Mouse (Mus musculus) brain, embryonic 18.5 days (tissue): ENCODE measurements around the gene Mfng.

Experiments
- DNase-seq: peaks from one replicate; pipeline ENCODE4 v3.0.0-alpha.2; 2012; ENCODE audit warnings: low read depth, low spot score

Mfng gene

DNA sequence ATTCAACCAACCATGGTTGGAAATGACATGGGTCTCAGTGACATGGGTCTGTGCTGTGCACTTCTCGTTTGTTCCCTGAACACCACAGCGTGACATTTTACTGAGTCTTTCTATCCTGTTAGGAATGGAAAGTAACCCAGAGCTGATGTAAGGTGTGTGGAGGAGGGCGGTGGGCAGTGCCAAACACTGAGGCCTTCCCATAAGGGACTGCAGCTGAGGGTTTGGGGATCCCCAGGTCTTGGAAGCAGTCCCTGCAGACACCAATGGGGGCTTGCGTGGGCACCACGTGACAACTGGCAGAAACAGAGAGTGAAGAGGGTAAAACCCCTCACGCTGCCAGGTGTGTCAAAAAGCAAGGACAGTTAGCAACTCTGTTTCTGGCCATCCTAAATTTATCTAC is 15.1 kb downstream of the Mfng start:
- DNase-seq: no peak

- no peak for DNase-seq
These were observed 17.1 kb downstream of the Mfng start for GRCm38 (mm10) chr15:78755966-78756725.

DNA sequence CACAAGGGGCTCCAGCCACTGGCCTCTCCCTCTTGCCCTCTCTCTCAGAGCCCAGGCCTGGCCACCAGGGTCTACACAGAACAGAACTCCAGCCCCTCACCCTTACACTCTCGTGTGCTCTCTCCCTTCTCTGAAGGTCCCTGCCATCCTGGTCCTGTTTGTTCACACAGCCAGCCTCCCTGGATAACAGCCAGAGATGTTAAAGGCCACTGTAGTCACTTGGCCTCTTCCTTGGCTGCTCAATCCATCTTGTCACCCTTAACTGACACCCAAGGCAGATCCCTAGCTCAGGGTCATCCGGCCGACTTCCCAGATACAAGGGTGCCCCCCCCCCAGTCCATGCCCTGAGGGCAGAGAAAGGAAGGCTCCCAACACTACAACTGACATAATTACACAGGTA is 18.0 kb downstream of the Mfng start:
- no peak for DNase-seq

- no peak for DNase-seq
These were observed 19.1 kb downstream of the Mfng start for GRCm38 (mm10) chr15:78754144-78754543.

GRCm38 (mm10) chr15:78752991-78753390 is 20.3 kb downstream of the Mfng start:
- DNase-seq: no peak

DNA sequence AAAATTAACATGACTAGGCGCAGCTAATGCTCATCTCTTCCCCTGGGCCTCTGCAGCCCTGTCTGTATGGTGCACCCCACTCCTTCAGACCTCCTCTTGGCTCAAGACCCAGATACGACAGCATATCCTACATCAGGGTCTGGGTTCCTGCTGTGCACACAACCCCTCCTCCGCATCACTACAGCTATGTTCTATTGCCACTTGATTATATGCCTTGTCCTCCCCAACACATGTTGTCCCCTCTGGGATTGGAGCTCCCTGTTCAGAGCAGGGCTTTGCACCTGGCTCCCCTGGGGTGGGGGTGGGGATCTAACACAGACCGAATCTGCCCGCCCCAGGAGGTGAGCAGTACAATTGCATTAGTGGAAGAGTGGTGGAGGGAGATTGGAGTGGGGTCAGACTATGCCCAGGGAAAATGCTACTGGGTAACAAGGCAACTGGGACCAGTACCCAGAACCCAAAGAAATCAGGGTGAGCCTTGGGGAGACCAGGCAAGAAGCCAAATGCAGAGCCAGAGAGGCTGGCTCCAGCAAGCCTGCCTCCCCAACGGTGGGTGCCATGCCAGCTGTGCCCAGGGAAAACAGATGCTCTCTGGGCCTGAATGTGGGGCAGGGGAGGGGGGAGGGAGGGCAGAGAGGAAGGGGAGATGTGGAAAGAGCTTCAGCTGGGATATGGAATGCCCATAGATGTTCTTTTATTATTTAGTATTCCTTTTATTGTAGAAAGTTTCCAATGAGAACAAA is 22.5 kb downstream of the Mfng start:
- no peak for DNase-seq

DNA sequence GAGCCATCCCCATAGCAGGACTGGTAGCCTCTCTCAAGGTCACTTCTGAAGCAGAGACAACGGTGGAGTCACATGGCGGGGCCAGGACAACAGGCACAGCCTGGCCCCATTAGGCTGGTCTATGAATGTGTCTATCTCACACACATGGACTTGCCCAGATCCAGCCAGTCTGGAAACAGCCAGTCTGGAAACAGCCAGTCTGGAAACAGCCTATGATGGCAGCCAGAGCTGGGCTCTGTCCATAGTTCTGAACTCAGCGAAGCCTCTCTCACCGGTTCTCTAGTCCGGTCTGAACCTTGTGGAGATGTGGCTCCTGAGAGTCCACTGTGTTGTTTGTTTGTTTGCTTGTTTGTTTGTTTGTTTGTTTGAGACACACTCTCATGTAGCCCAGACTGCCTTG is 23.4 kb downstream of the Mfng start:
- DNase-seq: no peak

DNA sequence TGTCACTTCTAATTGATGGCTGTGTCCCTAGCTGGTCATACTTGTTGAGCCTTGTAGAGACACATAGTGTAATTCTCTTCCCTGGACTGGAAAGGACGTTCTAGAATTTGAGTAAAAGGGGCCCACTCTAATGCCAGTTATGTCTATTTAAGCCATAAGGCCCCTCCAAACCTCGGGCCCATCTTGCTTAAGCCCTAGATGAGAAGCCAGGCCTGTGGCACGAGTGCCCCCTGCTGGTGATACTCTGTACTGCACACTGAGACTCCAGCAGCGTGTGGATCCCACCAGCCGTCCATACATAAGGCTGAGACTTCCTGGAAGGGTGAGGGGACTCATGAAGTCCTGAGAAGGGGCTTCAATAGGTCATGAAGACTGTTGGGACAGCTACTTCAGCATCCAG is 29.1 kb downstream of the Mfng start:
- DNase-seq: no peak

GRCm38 (mm10) chr15:78742831-78743230 is 30.4 kb downstream of the Mfng start:
- no peak for DNase-seq

DNA sequence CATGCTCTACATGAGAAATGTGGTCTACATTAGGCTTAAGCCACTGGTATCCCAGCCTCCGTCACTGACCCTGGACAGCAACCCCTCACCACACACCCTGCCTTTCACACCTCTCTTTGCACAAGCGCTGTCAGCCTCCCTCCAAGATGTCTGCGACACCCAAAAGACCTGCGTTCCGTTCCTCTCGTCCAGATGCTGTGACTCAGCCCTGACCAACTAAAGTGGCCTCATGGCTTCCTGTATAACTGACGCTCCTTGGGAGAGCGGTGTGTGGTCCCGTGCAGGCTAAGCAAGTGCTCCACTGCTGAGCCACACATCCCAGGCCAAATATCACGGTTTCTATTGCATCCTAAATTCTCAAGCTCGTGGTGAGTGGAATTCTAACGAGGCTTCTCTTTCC is 32.6 kb downstream of the Mfng start:
- DNase-seq: no peak

DNA sequence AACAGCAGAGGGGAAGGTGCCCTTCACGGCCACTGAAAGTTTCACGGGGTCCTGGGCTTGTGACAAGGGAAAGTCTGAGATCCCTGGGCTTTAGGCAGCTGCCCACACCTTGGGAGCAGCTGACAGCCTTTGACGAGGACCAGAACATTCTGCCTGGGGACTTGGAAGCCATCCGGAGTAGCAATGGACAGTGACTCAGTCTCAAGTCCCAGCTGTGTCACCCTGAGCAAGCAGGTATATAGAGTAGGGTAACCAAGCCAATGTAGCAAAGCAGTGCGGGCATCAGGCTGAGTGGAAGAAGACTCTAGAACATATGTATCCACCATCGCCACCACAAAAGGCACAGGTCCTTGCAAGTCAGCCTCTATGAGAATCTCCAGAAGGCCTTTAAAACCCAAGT is 36.1 kb downstream of the Mfng start:
- DNase-seq: no peak

GRCm38 (mm10) chr15:78736681-78737100 is 36.6 kb downstream of the Mfng start:
- no peak for DNase-seq

GRCm38 (mm10) chr15:78736181-78736579 is 37.1 kb downstream of the Mfng start:
- no peak for DNase-seq

DNA sequence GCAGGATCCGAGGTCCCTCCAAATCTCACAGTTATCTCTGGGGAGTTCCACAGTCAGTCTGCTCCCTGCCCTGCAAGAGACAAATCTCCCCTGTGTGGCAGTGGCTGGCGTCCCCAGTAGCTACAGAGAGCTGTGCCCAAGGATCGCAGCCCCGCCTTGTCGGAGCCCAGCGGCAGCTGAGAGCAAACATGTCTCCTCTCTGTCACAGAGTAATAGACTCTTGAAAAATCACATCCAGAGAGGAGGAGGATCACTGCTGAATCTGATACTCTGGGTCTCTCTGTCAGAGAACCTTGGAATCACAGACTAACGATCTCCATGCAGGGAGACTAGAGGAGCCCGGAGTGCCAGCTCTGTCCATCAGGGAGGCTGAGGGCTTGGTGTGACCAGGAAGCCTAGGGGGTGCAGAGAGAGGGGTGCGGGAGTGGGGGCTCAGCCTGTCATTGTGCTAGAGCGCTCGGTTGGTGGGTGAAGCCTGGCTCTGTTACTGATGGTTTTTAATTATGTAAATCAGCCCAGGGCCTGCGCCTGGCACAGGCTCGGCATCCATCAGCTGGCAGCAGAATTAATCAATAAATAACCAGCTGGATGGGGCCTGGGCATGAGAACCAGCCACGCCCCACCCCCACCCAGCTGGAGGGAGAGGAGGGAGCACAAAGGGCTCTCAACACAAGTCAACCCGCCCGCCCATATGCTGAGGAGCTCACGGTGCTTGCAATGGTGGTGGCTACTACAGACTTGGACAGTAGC is 37.7 kb downstream of the Mfng start:
- no peak for DNase-seq

DNA sequence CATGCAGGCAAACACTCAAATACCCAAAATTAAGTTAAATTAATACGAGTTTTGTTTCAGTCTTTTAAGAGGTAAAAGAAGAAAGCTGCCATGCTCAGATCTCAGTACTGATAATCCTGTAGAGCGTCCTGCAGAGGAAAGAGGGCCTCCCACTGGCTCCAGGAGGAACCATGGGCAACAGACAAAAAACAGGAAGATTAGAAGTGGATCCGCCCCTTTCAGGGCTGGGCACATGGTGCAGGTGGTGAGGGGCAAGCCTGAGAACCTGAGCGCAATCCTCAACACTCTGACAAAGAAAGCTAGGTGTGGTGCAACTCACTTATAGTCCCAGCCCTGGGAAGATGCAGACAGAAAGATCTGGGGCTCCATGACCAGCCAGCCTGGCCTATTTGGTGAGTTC is 41.4 kb downstream of the Mfng start:
- DNase-seq: no peak

GRCm38 (mm10) chr15:78730315-78731049 is 42.8 kb downstream of the Mfng start:
- no peak for DNase-seq

DNA sequence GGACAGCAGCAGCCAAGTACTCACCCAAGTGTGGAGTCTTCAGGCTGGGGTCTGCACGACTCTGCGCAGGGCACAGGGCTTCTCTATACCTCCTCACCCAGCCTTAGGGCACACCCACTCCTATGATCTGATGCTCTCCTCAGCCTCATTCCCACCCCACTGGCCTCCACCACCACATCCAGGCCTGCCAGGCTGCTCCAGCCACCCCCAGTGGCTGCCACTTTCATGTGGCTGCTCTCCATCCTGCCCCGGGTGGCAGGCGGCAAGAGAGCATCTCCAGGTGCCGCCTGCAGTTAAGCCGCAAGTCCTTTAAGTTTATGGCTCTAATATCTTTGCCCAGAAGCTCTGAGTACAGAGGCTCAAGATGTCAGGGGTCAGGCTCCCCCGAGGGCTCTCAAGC is 46.6 kb downstream of the Mfng start:
- no peak for DNase-seq

GRCm38 (mm10) chr15:78720532-78720931 is 52.7 kb downstream of the Mfng start:
- DNase-seq: no peak

- DNase-seq: no peak
These were observed 53.2 kb downstream of the Mfng start for GRCm38 (mm10) chr15:78720094-78720493.

DNA sequence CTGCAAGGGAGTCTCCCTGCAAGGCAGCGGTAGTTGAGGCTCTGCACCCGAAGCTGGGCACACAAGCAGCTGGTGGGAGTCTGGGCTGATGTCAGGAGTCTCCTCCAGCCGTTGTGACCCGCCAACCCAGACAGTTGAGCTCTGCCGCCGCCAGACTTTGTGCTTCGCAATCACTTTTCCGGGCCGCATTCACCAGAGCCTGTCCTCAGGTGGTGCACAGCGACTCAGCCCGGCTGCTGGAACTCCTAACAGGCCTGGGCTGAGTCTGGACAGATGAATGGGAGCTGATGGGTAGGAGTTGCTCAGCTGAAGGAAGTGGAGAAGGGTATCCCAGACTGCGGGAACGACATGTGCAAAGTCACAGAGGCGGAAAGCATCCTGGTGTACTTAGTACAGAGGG is 53.9 kb downstream of the Mfng start:
- DNase-seq: no peak

DNA sequence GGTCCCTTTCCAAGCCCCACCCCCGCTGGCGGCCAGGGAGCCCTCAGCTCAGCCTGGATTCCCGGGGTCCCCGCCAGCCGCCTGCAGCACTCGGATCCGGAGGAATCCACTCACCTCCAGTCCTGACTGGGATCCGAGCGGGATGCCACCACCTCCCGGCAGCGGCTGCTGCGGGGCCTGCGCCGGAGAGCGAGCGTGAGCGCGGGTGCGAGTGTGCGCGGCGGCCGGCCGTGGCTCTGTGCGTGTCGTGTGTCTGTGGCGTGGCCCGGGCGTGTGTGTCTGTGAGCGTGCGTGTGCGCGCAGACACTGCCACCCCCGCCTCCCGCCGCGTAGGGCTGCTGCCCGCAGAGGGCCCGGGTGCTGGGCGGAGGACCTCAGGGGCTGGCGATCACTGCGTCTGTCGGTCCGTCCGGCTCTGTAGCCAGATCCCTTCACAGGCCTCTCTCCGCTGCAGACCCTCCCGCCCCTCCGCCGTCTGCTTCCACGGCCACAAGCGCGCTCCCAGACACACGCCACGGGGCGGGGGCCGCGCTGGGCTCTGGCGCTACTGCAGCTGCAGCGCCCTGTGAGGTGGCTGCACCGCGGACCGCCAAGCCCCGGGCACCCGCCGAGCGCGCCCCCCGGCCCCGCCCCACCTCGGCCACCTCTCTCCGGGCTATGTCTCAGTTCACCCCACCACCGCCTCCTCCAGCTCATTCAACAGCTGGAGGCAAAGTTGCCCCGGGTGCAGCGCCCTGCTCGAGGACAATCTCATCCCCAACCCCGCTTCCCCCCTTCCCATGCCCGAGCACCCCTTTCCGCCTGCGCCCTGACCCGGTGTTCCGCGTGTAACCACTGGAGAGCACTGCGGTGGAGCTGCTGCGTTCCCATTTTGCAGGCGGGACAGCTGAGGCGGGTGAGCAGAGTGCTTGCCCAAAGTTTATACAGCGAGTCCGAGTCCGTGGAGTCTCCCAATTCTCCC is 54.7 kb downstream of the Mfng start, which contains the start of gene Elfn2:
Gene Elfn2 (minus strand): TSS at position 482 of the 961 bp plus-strand sequence.
- no peak for DNase-seq
